Mouse (Mus musculus) spleen, adult 2 months (tissue): Measurements from ENCODE around the gene Ube2g1. TPM values are rescaled to one million over a fixed set of nuclear protein-coding genes. Genes with fewer than 3 reads are reported as not detected.
"Not testable (repeated sequence)": the region's sequence is repeated elsewhere in the genome, so short reads cannot be mapped to it uniquely, and the experiment has no call there.

Source experiments
- DNase-seq, 2 experiments: peaks; one replicate each; pipeline versions ENCODE4 v3.0.0 to v3.0.0-alpha.2; 2012 to 2021; ENCODE audit warnings: low spot score in 2 of 2, low read depth in 1 of 2
- H3K27ac ChIP-seq: fragments of 200-500 bp; 2 replicates; pipeline ENCODE4 v1.5.1; 2012; ENCODE audit warnings: low read length, inconsistent platforms; ENCODE audit not compliant: insufficient read depth
- H3K27me3 ChIP-seq: fragments of 200-500 bp; 2 replicates; pipeline ENCODE4 v1.6.1; 2012; ENCODE audit warnings: mild to moderate bottlenecking, moderate library complexity, low read length, inconsistent platforms; ENCODE audit not compliant: control insufficient read depth, insufficient read depth
- H3K36me3 ChIP-seq: fragments of 200-500 bp; 2 replicates; pipeline ENCODE4 v1.6.1; 2012; ENCODE audit warnings: mild to moderate bottlenecking, low read length, inconsistent platforms; ENCODE audit not compliant: control insufficient read depth, insufficient read depth
- H3K4me1 ChIP-seq: fragments of 200-500 bp; 2 replicates; pipeline ENCODE4 v1.6.1; 2011; ENCODE audit warnings: inconsistent platforms; ENCODE audit not compliant: control insufficient read depth, insufficient read depth, insufficient read length
- H3K4me3 ChIP-seq: fragments of 200-500 bp; 2 replicates; pipeline ENCODE4 v1.5.1; 2011; ENCODE audit warnings: mild to moderate bottlenecking, inconsistent platforms; ENCODE audit not compliant: insufficient read depth, insufficient read length; ENCODE audit errors: extremely low read depth
- CTCF ChIP-seq: fragments of 200-500 bp; IDR thresholded peaks from 2 replicates; pipeline ENCODE4 v1.5.1; 2011; ENCODE audit warnings: mild to moderate bottlenecking, inconsistent platforms; ENCODE audit not compliant: insufficient read depth, insufficient read length, insufficient replicate concordance; ENCODE audit errors: extremely low read depth
- POLR2A ChIP-seq: fragments of 200-500 bp; IDR thresholded peaks from 2 replicates; pipeline ENCODE4 v1.6.1; 2011; ENCODE audit warnings: low read depth, low read length, inconsistent platforms
- WGBS: fragments of 180-500 bp; shearing (Covaris S2); methylation state at CpG from one replicate; pipeline ENCODE4 v1.1.7; 2018; 5-methylcytosine and 5-hydroxymethylcytosine counted together
- polyA plus RNA-seq: library from polyadenylated mRNA; depleted of rRNA; stranded (reverse); fragments of >200 nt; gene quantifications from 2 replicates; pipeline ENCODE4 v1.2.3, GENCODE M21; 2012

Ube2g1 gene
- polyA plus RNA-seq, 1 experiment: 5.3 TPM

DNA sequence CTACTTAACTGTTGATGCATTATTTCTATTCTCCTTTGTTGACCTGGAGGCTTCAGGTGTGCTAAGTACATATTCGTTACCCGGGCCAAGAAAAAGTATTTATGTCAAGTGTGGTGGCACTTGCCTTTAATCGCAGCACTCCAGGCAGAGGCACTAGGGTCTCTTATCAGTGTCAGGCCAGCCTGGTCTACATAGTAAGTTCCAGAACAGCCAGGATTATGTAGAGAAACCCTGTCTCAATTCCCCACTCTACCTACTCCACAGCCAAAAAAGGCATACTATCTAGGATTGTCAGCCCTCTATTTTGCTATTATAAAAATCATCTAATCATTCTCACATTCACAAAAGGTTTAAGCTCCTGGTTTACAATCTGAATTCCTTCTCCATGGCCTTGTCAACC lies 82.0 kb downstream of the Ube2g1 start:
- Histone ChIP-seq H3K4me3 (no peak overlapping the region), H3K27me3 (no peaks in the 10 kb centered on the region), H3K27ac (no peak overlapping the region), H3K36me3 (0 out of 2 replicates have a peak, but pooled peaks cover 1% of the 10 kb centered on the region), H3K4me1 (peaks cover 12% of the 10 kb centered on the region; the same call in 1 of the 2 replicates)
- 68% methylated on average over 3 of the region's 3 CpGs for WGBS
- no peak for DNase-seq
- TF ChIP-seq POLR2A: no peak
- no peak for TF ChIP-seq CTCF

DNA sequence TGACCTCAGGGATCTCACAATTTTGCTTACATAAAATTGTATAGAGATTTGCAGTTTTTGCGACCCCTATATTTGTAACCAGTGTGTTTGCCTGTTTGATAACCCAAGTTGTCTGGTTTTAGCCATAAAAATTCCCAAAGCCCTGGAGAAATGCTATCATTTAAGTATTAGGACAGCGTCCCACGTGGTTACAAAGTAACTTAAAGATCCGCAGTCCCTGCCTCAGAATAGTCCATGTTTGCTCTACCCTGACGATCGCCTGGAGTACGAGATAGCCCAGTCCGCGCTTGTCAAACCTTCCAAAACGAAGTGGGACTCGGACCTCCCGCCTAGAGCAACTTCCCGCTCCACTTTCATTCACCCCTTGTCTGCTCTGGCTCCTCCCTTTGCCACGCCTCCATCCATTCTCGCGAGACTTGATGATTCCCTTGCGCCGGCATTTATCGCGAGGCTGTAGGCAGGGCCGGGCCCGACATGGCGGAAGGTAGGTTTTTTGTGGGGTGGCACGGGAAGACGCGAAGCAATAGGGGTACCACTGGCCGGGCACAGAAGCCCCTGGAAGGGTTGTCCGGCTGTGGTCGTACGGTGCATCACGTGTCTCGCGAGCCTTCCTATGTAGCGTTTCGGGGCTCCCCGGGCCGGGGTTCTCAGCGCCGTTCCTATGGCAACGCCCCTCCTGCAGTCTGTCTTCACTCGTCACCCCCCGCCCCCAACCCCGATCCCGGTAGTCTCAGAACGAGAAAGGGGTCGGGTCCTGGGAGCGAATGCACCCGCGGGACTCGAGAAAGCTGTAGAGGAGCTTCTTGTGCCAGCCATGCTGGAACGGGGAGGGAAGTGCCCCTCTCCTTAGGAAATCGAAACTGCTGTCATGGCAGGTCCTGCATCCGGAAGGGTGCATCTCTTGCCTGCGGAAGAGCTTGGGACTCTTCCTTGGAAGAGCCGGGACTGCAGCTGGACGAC lies 82.7 kb downstream of the Ube2g1 start, which contains the start of gene Ankfy1:
Gene Ankfy1 (plus strand): TSS at position 456 of the 960 bp plus-strand sequence.
- Histone ChIP-seq H3K27ac (peak within 1 kb of the TSS; percentile 85), H3K36me3 (no peaks in the 10 kb centered on the region), H3K4me3 (peak within 1 kb of the TSS; percentile 89), H3K4me1 (peaks cover 12% of the 10 kb centered on the region; the same call in 1 of the 2 replicates), H3K27me3 (no peaks in the 10 kb centered on the region)
- peak; percentile 86 for TF ChIP-seq POLR2A
- TF ChIP-seq CTCF: no peak
- DNase-seq: peak; percentile 93 to 96
- WGBS: 1% methylated on average over 56 of the region's 56 CpGs

DNA sequence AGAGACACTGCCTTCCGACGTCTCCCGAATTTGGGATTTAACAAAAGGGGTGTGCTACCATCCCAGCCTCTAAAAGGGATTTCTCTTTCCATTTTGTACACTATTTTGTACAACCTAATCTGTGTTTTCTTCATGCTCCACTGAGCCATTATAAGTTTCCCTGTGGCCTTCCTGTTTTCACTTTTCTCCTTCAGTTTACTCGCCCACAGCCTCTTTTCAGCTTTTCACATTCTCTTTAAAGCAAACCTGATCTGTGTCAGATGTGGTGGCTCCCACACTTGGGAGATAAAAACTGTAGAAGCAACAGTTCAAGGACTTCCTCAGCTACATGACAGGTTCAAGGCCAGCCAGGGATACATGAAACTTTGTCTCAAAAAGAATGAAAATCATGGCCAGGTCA lies 85.3 kb downstream of the Ube2g1 start:
- 67% methylated on average over 4 of the region's 4 CpGs for WGBS

DNA sequence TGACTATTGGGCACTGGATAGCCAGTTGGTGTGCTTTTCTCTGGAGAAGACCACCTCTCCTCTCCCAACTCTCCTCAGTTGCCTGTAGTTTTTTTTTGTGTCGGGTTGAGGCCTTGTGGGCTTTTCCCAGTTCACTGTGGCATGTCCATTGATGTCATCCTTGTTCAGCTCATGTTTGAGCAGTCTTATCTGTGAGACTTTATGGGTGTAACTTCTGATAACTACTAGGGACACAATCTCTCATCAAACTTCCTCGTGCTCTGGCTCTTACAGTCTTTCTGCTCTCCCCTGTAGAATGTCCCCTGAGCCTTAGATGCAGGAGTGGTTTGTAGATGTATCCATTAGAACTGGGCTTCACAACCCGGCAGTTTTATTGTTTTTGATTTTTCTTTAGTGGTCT lies 87.9 kb downstream of the Ube2g1 start:
- peaks cover 1% of the 10 kb centered on the region; the same call in 1 of the 2 replicates for H3K36me3 ChIP-seq
- TF ChIP-seq CTCF (no peak), POLR2A (no peak)
- DNase-seq: no peak

More for the DNA sequence above, 85.3 kb downstream of the Ube2g1 start:
- DNase-seq: no peak
- H3K27ac ChIP-seq: peak overlapping the region; percentile 70
- H3K27me3 ChIP-seq: no peaks in the 10 kb centered on the region
- TF ChIP-seq CTCF (no peak), POLR2A (no peak)
- no peak overlapping the region; the same call in 1 of the 2 replicates for H3K4me3 ChIP-seq
- 0 out of 2 replicates have a peak, but pooled peaks cover 1% of the 10 kb centered on the region for H3K36me3 ChIP-seq
- peaks cover 12% of the 10 kb centered on the region; the same call in 1 of the 2 replicates for H3K4me1 ChIP-seq

DNA sequence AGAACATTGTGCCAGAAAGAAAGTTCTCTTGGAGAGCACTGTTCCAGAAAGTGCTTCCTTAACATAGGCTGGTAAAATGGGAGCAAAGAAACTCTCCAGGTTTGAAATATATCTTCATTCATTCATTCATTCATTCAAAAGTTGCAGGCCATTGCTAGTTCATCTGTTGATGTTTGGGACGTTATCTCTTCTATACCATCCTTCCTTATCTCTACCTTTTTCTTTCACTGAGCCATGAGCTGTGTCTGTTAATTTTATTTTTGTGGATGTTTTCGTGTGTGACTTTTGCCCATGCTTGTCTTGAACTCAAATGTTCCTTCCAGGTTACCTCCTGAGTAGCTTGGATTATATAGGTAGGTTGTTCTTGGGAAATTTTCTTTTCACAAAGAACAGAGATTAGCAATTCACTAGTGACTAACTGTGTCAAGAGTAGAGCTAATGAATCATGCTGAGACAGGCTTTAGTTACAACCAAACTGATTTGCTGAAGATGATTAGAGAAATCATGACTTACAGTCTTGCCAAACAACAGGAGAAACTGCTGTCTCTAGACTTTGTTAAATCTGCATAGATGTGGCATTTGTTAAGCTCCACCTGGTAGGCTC lies 89.4 kb downstream of the Ube2g1 start:
- Histone ChIP-seq H3K27me3 (no peaks in the 10 kb centered on the region), H3K27ac (no peak overlapping the region), H3K4me3 (no peak overlapping the region), H3K36me3 (peaks cover 1% of the 10 kb centered on the region; the same call in 1 of the 2 replicates), H3K4me1 (peaks cover 12% of the 10 kb centered on the region; the same call in 1 of the 2 replicates)
- WGBS: 80% methylated on average over 2 of the region's 2 CpGs
- no peak for DNase-seq
- no peak for TF ChIP-seq POLR2A
- TF ChIP-seq CTCF: no peak

More for the DNA sequence above, 87.9 kb downstream of the Ube2g1 start:
- Histone ChIP-seq H3K27ac (no peak overlapping the region), H3K27me3 (no peaks in the 10 kb centered on the region), H3K4me1 (peaks cover 12% of the 10 kb centered on the region; the same call in 1 of the 2 replicates), H3K4me3 (no peak overlapping the region)
- 79% methylated on average over 3 of the region's 3 CpGs for WGBS

DNA sequence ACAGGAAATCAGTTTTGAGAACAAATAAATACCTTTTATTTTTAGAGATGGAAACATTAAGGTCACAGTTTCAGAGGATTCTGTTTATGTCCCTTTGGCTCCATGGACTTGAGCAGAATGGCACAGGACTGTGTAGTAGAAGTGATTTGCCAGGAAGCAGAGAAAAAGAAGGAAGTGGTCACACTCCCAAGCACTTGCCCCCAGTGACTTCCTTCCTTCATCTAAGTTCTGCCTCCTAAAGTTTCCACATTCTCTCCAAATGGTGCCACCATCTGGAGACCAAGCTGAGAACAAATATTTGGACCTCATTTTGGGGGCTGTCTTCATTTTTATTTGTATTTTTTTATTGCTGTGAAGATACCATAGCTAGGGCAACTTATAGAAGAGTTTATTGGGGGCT lies 90.2 kb downstream of the Ube2g1 start:
- Histone ChIP-seq H3K36me3 (peaks cover 3% of the 10 kb centered on the region), H3K4me3 (no peak overlapping the region), H3K4me1 (peaks cover 8% of the 10 kb centered on the region; the same call in 1 of the 2 replicates), H3K27ac (no peak overlapping the region), H3K27me3 (no peaks in the 10 kb centered on the region)
- TF ChIP-seq POLR2A: no peak
- TF ChIP-seq CTCF: no peak
- no peak for DNase-seq

DNA sequence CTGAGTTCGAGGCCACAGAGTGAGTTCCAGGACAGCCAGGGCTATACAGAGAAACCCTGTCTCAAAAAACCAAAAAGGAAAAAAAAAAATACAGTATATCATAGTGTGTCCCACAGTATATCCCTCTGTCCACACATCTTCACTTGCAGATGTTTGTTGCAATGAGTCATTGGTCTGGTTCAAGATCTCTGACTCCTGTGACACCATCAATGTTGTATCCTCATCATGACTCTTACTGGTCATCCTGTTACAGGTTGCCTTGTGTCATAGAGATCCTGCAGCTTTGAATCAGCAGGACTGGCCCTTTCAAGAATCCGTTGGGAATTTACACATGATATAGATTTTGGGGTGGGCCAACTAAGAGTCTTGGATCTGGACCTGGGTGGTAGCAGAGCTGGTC lies 98.0 kb downstream of the Ube2g1 start:
- not testable (repeated sequence) for H3K4me3 ChIP-seq, H3K36me3 ChIP-seq

More for the DNA sequence above, 98.0 kb downstream of the Ube2g1 start:
- DNase-seq, H3K4me1 ChIP-seq, H3K27me3 ChIP-seq, H3K27ac ChIP-seq: not testable (repeated sequence)
- WGBS: 97% methylated on average over 2 of the region's 2 CpGs
